Mouse (Mus musculus): ENCODE measurements around the gene Swt1.

DNA sequence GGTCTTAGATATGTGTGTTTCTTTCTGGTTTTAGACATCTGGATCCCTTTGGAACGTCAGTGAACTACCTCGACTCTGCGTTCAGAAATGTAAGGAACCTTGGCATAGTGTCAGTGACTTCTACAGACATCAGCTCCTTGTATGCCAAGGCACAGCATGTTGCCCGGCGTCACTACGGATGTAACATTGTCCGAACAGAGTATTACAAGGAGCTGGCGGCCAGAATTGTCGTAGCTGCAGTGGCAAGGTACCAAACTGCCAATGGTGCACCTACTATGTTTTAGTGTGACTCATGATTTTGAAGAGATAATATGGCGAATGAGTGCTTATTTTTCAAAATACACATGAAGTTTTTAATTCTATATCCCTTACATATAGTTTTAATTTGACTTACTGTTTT is 21.6 kb upstream of the Swt1 start:
- TF ChIP-seq POLR2A (IDR thresholded peaks at IDR 0.05; ENCODE audit: control insufficient read depth, extremely low read depth, insufficient read depth, low read length, poor library complexity) (no peak), CTCF (IDR thresholded peaks at IDR 0.05; ENCODE audit: borderline replicate concordance, control insufficient read depth, extremely low read depth, insufficient read depth, low read length, poor library complexity) (no peak)
